Mouse (Mus musculus): ENCODE results near the gene Parp12.

Parp12 gene

DNA sequence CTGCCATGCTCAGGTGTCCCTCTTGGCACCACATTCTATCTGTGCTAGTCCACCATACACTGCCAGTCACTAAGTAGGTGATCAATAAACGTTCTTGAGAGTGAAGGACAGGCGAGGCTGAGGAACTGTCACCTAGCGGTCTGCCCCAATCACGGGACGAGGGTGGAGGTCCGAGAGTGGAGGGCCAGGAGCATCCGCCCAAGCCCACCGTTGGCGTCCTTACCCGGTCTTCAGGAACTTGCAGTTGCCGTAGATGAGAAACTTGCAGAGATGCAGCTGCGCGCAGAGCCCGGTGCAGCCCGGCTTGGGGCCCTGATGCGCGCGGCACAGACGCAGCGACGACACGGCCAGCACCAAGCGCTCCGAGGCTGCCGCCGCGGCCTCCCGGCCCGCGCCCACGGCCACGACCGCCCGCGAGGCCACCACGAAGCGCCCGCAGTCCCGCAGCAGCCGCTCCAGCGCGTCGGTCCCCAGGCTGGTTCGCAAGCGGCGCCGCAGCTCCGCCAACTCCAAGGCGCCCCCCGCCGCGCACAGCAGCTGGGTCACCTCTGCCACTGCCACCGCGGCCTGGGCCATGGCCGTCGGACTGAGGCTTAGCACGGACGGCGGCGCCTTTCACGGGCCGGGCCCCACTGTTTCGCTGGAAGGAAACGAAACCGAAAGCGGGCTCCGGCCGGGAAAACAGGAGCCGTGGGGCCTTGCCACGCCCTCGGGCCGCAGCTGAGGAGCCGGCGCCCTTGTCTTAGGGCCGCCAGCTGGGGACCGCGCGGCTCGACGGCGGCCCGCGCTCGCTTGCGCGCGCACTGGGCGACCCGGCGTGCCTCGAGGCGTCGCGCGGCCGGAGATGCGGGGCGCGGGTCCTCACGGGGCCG is at the start of gene Parp12:
Parp12 (minus strand) TSS at position 766 of the 872 bp plus-strand sequence.
- DNase-seq (ENCODE audit: low read depth, low spot score), result peak; percentile 75

GRCm38 (mm10) chr6:39164891-39165290 is 46.7 kb upstream of the Parp12 start:
- peak; percentile 12 for DNase-seq (ENCODE audit: low read depth, low spot score)

DNA sequence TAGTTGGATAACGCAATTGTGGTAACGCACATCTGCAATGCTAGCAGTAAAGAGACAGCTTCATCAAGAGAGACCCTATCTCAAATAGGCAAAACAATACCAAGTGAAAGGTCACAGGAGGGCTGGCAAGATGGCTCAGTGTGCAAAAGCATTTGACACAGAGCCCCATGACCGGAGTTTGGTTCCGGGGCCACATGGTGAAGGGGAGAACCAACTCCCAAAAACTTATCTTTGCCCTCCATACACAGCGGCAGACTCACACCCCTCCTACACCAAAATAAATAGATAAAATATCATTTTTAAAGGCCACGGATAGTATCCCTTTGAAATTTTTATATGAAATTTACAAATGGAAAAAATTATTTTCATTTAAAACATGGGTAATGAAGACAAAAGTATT is 43.8 kb upstream of the Parp12 start:
- DNase-seq (ENCODE audit: low read depth, low spot score), result no peak

DNA sequence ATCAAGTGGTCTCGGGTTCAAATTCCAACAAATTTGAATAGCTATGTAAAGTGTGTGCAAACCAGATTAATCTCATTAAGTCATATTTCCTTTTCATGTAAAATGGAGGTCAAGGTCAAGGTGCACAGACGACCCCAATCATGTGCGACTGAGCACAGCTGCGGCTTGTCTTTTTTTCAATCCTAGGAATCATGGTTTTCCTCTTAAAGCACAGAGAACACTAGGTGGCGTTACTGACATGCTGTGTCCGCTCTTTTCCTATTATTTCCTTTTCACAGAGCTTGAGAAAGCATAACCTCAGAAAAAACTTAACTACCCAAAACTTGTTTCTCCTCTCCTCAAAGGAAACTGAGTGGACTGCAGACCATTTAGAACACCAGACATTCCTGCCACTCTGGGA is 27.9 kb upstream of the Parp12 start:
- peak; percentile 47 for DNase-seq (ENCODE audit: low read depth, low spot score)

DNA sequence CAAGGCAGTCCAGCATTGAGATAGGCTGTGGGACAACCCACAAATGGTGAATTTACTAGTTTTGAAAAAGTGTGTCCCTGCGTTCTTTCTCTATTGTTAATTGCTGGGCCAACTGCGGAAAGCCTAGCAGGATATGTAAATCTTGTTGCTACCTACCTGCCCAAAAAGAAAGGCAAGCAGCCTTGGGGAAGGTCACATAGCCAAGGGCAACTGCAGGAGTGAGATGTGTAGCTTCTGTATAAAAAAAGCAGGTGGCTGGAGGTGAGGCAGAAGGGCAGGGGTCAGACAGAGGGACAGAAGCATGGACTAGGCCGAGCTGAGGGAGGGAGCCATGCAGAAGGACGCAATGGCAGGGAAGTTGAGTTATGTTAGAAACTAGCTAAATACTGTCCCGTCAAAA is 14.4 kb upstream of the Parp12 start:
- DNase-seq (ENCODE audit: low read depth, low spot score), result no peak

GRCm38 (mm10) chr6:39131480-39131879 is 13.3 kb upstream of the Parp12 start:
- no peak for DNase-seq (ENCODE audit: low read depth, low spot score)

DNA sequence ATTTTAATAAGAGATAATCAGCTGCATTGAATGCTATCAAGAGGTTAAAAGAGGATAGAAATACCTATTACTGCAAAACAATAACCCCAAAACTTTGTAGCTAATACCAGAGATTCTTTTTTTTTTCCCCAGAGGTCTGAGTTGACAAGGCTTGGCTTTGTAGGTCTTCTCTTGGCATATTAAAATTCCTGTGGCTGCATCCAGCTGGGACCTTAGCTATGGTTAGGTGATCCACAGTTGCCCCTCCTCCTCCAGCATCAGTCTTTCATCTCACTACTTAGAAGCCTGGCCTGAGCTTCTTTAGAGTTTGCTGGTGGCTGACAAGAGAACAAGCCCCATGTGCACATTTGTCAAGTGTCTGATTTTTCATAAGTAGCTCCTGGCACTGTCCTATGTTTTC is 6.6 kb upstream of the Parp12 start:
- DNase-seq (ENCODE audit: low read depth, low spot score), result peak; percentile 29

DNA sequence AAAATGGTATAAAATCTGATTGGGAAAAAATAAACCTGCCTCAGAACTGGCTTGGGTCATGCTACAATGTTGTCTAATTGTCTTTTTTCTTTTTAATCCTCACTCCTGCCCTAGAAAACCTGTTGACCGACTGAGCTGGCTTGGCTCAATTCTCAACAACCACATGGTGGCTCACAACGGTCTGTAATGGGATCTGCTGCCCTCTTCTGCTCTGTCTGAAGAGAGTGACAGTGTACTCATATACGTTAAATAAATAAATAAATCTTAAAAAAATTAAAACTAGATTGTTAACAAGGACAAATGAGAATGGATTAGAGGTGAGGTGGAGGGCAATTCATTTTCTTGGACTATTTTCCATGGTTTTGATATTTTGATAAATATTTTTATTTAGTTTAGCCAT is 2.5 kb upstream of the Parp12 start:
- DNase-seq (ENCODE audit: low read depth, low spot score), result peak; percentile 9

DNA sequence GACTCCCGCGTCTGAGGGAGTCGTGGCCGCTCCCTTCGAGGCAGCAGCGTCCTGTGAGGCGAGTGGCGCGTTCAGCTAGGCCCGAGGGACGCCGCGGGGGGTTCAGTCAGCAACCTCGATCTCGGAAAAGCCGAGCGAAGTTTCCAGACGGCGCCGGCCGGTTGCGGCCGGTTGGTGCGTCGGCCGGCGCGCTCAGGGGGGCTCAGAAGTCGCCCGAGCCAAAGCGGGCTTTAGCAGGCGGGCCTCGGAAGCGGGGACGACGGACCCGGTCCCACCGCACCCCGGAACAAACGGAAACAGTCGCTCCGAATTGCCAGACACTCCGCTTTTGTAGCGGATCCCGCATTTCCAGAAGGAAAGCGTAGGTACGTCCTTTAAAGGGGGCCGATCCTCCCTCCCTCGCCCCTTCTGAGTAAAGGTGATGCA is 320 bp upstream of the Parp12 start:
- no peak for DNase-seq (ENCODE audit: low read depth, low spot score)

DNA sequence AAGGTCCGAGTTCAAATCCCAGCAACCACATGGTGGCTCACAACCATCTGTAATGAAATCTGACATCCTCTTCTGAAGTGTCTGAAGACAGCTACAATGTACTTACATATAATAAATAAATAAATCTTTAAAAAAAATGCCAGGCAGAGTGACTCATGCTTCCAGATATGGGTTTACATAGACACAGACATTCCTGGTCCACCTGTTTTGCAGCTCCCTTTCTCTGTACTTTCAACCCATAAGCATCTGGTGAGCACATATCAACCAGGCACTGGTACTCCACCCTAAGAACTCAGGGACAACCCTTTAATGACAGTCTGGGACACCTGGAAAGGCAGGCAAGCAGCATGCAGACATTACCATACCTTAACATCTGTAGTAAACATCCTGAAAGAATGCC is 2.7 kb downstream of the Parp12 start:
- peak; percentile 57 for DNase-seq (ENCODE audit: low read depth, low spot score)

- no peak for DNase-seq (ENCODE audit: low read depth, low spot score)
Observed at GRCm38 (mm10) chr6:39113141-39113540, 5.0 kb downstream of the Parp12 start.

DNA sequence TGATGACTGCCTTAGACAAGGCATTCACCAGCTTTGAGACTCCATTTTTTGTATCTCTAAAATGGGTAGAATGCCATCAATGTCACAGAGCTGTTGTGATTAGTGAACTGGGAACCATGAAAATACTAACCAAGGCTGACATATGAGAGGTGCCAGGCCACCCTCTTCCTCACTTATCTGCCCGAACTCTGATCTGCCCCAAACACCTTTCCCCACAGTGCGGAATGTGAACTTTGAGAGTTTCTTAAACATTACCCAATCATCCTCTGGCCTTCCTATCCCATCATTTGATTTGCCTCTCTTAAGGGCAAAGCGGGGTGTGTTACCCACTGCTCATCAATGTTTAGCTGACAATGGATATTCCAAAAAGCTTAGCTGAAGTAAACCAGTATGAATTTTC is 5.4 kb downstream of the Parp12 start:
- DNase-seq (ENCODE audit: low read depth, low spot score), result no peak

GRCm38 (mm10) chr6:39106812-39107211 is 11.3 kb downstream of the Parp12 start:
- peak; percentile 26 for DNase-seq (ENCODE audit: low read depth, low spot score)

DNA sequence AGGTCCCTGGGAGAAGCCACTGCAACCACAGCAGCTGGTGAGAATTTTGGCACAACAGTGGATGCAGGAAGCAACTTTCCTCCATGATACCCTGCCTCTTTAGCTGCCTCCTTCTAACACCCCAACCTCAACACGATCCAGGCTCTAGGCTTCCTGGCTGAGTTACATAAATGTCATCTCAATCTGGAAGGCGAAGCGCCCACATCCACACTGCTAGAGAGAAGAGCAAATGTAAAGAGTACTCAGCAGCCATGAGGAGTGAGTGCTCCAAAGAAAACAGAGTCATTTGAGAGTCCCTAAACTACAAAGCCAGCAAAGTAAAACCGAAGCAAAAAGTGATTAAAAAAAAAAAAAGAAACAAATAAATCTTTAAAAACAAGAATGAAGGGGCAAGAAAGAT is 13.5 kb downstream of the Parp12 start:
- no peak for DNase-seq (ENCODE audit: low read depth, low spot score)

GRCm38 (mm10) chr6:39076498-39076897 is 41.7 kb downstream of the Parp12 start:
- DNase-seq (ENCODE audit: low read depth, low spot score), result no peak

DNA sequence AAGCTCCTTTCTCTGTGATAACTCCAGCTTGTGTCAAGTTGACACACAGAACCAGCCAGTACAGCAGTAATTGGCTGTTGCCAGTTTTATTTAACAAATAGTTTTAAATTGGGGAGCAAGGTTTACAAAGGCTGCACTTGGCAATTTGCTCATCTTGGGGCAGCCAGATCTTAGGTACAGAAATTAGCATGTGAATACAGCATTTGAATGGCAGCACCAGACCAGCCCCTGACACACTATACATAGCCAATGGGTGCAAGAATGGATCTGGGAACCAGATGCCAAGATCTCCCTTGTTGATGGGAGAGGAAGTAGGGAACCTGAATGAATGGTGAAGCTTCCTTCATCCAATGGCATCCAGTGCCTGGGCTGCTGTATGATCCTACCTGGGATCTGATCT is 44.0 kb downstream of the Parp12 start:
- DNase-seq (ENCODE audit: low read depth, low spot score), result no peak

DNA sequence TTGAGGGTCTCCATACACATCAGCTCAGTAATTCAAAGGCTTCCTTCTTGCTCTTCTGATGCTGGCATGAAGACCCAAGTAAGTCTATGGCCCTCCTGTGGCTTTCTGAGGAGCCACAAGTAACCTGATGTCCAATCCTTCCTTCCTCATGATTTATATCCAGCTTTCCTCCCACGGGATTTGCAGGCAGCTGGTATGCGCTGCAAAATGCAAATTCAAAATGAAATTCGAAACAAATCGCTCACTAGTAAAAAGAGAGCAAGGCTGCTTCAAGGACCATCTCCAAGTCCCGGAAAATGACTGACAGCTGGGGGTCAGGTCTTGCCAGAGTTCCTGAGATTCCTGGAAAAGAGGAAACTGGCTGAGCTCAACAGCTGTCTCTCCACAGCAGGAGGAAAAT is 45.5 kb downstream of the Parp12 start:
- DNase-seq (ENCODE audit: low read depth, low spot score), result peak; percentile 60

DNA sequence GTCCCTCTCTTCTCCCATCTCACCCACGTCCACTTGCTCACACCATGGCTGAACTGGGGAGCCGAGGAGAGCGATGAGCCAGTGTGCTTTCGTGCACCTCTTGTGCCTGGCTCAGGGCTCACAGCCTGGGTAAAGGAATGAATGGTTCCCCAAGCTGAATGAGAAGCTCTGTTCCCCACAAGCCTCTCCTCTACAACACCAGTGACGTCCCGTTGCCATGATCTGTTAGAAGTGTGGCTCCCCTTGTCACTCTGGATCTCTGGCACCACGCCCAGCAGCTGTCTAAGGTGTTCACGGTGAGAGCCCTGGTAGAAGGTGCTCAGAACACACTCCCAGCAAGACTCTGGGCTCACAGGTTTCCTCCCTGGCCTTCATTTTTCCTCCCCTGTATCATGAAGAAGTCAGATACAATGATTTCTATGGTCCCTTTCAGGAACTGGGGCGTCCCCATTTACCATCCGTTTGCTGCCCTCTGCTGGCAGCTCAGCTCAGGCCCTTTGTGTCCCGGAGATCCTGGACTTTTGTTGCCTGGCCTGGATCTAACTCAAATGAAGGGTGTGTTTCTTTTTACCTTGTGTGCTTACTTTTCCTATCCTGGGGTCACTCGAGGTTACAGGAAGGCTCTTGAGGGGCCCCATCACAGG is 51.1 kb downstream of the Parp12 start:
- DNase-seq (ENCODE audit: low read depth, low spot score), result peak; percentile 92

- no peak for DNase-seq (ENCODE audit: low read depth, low spot score)
Observed at GRCm38 (mm10) chr6:39063541-39063940, 54.6 kb downstream of the Parp12 start.

DNA sequence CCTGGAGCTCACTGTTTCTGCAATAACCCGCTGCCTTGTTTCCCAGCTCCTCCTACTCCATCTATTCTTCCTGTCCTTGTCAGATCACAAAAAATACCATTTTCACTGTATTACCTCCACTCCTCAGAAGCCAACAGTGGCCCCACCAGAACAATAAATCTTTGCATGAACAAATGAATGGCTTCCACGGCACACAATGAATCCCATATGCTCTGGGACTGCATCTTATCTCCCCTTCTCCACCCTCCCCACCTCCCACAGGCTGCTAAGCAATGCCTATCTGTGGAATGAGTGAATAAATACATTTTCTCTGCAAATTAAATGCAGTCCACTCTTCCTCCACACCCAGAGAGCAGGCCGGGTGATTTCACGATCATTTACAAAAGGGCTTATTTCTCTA is 57.0 kb downstream of the Parp12 start:
- DNase-seq (ENCODE audit: low read depth, low spot score), result no peak

GRCm38 (mm10) chr6:39059547-39060497 is 58.3 kb downstream of the Parp12 start:
- no peak for DNase-seq (ENCODE audit: low read depth, low spot score)

DNA sequence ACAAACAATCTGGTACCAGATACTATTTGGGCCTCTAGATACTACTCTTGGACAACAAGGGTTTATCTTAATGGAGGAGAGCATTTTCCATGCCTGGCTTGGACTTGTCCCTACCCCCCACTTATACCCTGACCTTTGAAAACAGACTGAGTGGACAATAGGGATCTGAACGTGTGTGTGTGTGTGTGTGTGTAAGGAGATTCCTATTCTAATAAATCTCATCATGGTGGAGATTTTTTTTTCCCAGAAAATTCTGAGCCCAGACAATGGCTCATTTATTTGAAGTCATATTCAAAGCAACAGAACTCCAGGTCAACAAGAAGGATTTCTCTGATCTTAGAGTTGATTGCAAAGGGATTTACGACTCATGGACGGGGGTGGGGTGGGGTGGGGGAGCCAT is 59.2 kb downstream of the Parp12 start:
- no peak for DNase-seq (ENCODE audit: low read depth, low spot score)
